Mouse (Mus musculus) gastrocnemius, adult 2 months (tissue): ENCODE results near the gene Dlgap5. TPM values are rescaled to one million over a fixed set of nuclear protein-coding genes. Genes with fewer than 3 reads are reported as not detected.
A peak's percentile ranks its signal among the peaks of the same experiment; 100 is the strongest.

Experiments used
- DNase-seq: peaks from one replicate; pipeline ENCODE4 v3.0.0; 2022
- H3K27ac ChIP-seq: fragments of 200-600 bp; 2 replicates; pipeline ENCODE4 v1.8.1; 2022; ENCODE audit warnings: mild to moderate bottlenecking
- H3K4me3 ChIP-seq: fragments of 200-600 bp; 2 replicates; pipeline ENCODE4 v1.8.1; 2022; ENCODE audit warnings: mild to moderate bottlenecking, moderate library complexity
- CTCF ChIP-seq: fragments of 200-600 bp; IDR thresholded peaks from 2 replicates; pipeline ENCODE4 v1.8.1; 2022; ENCODE audit warnings: antibody characterized with exemption, mild to moderate bottlenecking, moderate library complexity
- intact Hi-C: fragments of 180-260 bp; cut with DNase I; formaldehyde crosslinking; loops from one replicate; pipeline ENCODE4 v1.15.1; 2025
- total RNA-seq, 2 experiments: library from RNA; stranded (reverse); gene quantifications; 2 replicates each; pipeline ENCODE4 v1.2.3; 2021

The Dlgap5 gene
- total RNA-seq, 2 experiments from 2014 or later: not detected

- no peak for TF ChIP-seq CTCF
- Histone ChIP-seq H3K4me3 (no peak overlapping the region), H3K27ac (peak overlapping the region; percentile 52; the same call in 1 of the 2 replicates)
- DNase-seq: no peak
- intact Hi-C loops: no loop called here
Observed at GRCm38 (mm10) chr14:47384653-47385052, 33.6 kb downstream of the Dlgap5 start.

GRCm38 (mm10) chr14:47383911-47384310, 34.3 kb downstream of the Dlgap5 start:
- intact Hi-C loops: no loop called here
- no peak for TF ChIP-seq CTCF
- DNase-seq: no peak
- Histone ChIP-seq H3K27ac (peak overlapping the region; percentile 52), H3K4me3 (no peak overlapping the region)

GRCm38 (mm10) chr14:47378336-47378735, 39.9 kb downstream of the Dlgap5 start:
- intact Hi-C loops: no loop called here
- no peak overlapping the region for H3K4me3 ChIP-seq
- no peak for DNase-seq
- no peak for TF ChIP-seq CTCF
- H3K27ac ChIP-seq: no peak overlapping the region

DNA sequence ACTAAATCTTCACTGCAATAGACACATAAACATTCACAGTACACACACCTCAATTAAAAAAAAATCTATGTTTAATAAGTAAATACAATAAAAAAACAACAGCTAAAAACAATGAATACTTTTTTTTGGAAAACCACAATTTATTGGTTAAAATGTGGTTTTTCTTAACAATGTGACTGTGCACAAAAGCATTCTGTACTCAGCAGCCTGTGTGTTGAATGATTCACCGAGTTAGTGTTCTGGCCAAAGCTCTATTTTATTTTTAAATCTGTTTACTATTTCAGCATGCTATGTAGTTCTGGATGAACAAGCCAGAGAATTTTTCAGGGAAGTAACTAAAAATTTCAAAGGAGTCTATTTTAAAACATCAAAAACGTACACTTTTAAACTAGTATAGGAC, 41.7 kb downstream of the Dlgap5 start:
- no peak for DNase-seq
- peak overlapping the region; percentile 5; the same call in 1 of the 2 replicates for H3K4me3 ChIP-seq
- H3K27ac ChIP-seq: peak overlapping the region; percentile 76
- intact Hi-C loops: no loop called here
- TF ChIP-seq CTCF: no peak

GRCm38 (mm10) chr14:47373728-47374678, 44.2 kb downstream of the Dlgap5 start:
- Histone ChIP-seq H3K4me3 (peak overlapping the region; percentile 76), H3K27ac (peak overlapping the region; percentile 71)
- intact Hi-C loops: no loop called here
- no peak for TF ChIP-seq CTCF
- peak; percentile 69 for DNase-seq

GRCm38 (mm10) chr14:47371689-47372088, 46.5 kb downstream of the Dlgap5 start:
- no peak overlapping the region for H3K27ac ChIP-seq
- intact Hi-C loops: no loop called here
- no peak for DNase-seq
- TF ChIP-seq CTCF: no peak
- no peak overlapping the region for H3K4me3 ChIP-seq

GRCm38 (mm10) chr14:47370790-47371189, 47.4 kb downstream of the Dlgap5 start:
- no peak overlapping the region for H3K27ac ChIP-seq
- intact Hi-C loops: no loop called here

DNA sequence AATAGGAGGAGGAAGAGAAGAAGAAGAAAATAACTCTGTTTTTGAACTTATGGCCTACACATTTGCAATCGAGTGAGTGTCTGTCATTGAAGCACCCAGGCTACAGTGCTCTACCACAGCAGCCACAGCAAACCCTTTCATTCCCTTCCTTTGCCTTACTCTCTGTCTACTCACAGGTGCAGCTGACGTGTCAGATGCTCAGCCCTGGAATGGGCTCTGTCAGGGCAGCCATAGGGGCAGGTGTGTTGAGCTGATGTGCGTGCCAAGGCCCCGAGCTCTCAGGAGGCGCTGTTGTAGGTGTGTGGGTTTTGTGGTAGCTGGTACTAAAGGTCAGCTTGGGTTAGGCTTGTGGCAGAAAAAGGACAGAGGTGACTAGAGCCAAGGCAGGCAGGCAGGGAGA, 48.5 kb downstream of the Dlgap5 start:
- Histone ChIP-seq H3K27ac (no peak overlapping the region), H3K4me3 (no peak overlapping the region)
- intact Hi-C loops: no loop called here
- TF ChIP-seq CTCF: no peak
- no peak for DNase-seq

More at GRCm38 (mm10) chr14:47370790-47371189, 47.4 kb downstream of the Dlgap5 start:
- no peak for TF ChIP-seq CTCF
- no peak for DNase-seq
- H3K4me3 ChIP-seq: no peak overlapping the region

GRCm38 (mm10) chr14:47367461-47367860, 50.7 kb downstream of the Dlgap5 start, which contains the start of gene Lgals3:
Gene Lgals3, plus strand, starts transcription at chr14:47367751.
- no peak for TF ChIP-seq CTCF
- intact Hi-C loops: no loop called here
- H3K4me3 ChIP-seq: no peak within 1 kb of the TSS
- no peak within 1 kb of the TSS for H3K27ac ChIP-seq
- no peak for DNase-seq

GRCm38 (mm10) chr14:47366881-47367321, 51.3 kb downstream of the Dlgap5 start:
- DNase-seq: no peak

GRCm38 (mm10) chr14:47364742-47365449, 53.3 kb downstream of the Dlgap5 start:
- peak; percentile 28 for DNase-seq
- Histone ChIP-seq H3K4me3 (no peak overlapping the region; the same call in 1 of the 2 replicates), H3K27ac (no peak overlapping the region)
- no peak for TF ChIP-seq CTCF
- intact Hi-C loops: no loop called here

More at GRCm38 (mm10) chr14:47366881-47367321, 51.3 kb downstream of the Dlgap5 start:
- Histone ChIP-seq H3K4me3 (no peak overlapping the region), H3K27ac (no peak overlapping the region)
- TF ChIP-seq CTCF: no peak
- intact Hi-C loops: no loop called here

- no peak for TF ChIP-seq CTCF
- DNase-seq: no peak
- intact Hi-C loops: no loop called here
- no peak overlapping the region for H3K27ac ChIP-seq
- no peak overlapping the region for H3K4me3 ChIP-seq
Observed at GRCm38 (mm10) chr14:47361899-47362298, 56.3 kb downstream of the Dlgap5 start.

DNA sequence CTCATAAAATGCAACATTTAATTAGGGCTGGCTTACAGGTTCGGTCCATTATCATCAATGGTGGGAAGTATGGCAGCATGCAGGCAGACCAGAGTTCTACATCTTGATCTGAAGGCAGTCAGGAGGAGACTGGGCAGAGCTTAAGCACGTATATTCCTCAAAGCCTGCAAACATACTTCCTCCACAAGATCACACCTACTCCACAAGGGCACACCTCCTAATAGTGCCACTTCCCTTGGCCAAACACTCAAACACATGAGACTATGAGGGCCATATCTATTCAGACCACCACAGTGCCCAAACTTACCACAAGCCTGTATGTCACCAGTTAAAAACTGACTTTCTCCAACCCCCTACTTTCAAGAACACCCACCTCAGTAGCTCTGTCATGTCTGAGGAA, 56.8 kb downstream of the Dlgap5 start:
- intact Hi-C loops: no loop called here
- no peak for TF ChIP-seq CTCF
- no peak for DNase-seq
- Histone ChIP-seq H3K27ac (no peak overlapping the region), H3K4me3 (no peak overlapping the region)
